Mouse (Mus musculus) CH12.LX (cell line): ENCODE results near the gene Col25a1. TPM values are rescaled to one million over a fixed set of nuclear protein-coding genes. Genes with fewer than 3 reads are reported as not detected.

Experiments
- DNase-seq: peaks from one replicate; pipeline ENCODE4 v3.0.0-alpha.2; 2013; ENCODE audit errors: extremely low read depth
- H3K27ac ChIP-seq: 2 replicates; pipeline ENCODE4 v1.5.1; 2012; ENCODE audit warnings: low read depth, mild to moderate bottlenecking, control low read depth, moderate library complexity; ENCODE audit not compliant: insufficient read depth
- H3K27me3 ChIP-seq: replicated peaks from 2 replicates; pipeline ENCODE3; 2012; ENCODE audit warnings: inconsistent platforms
- H3K36me3 ChIP-seq, 2 experiments: replicated peaks in 1 of 2; 2 replicates each; pipeline versions ENCODE3 to v1.6.1; 2012; ENCODE audit warnings: inconsistent platforms in 1 of 2, low read length in 1 of 2, mild to moderate bottlenecking in 1 of 2, mixed read lengths in 1 of 2, moderate library complexity in 1 of 2; ENCODE audit not compliant: control insufficient read depth in 1 of 2, insufficient read depth in 1 of 2
- H3K4me1 ChIP-seq, 2 experiments: 2 replicates each; pipeline ENCODE4 v1.6.1; 2012; ENCODE audit warnings: inconsistent platforms in 1 of 2, moderate library complexity in 1 of 2; ENCODE audit not compliant: insufficient read depth in 2 of 2, control insufficient read depth in 1 of 2
- H3K4me2 ChIP-seq: 2 replicates; pipeline ENCODE4 v1.6.1; 2012; ENCODE audit warnings: low read depth, mild to moderate bottlenecking, control low read depth; ENCODE audit not compliant: poor library complexity, insufficient read depth, severe bottlenecking
- H3K4me3 ChIP-seq, 3 experiments: fragments of 150-350 bp in 1 of 3; sonication (generic) in 1 of 3; replicated peaks in 1 of 3; 2 replicates each; pipeline versions ENCODE3 to v1.5.1; 2011 to 2012; ENCODE audit warnings: low read depth in 2 of 3, low read length in 2 of 3, mild to moderate bottlenecking in 2 of 3, moderate library complexity in 2 of 3, control low read depth in 1 of 3, improper control_type of control experiment in 1 of 3, inconsistent platforms in 1 of 3, mixed read lengths in 1 of 3; ENCODE audit not compliant: poor library complexity in 1 of 3
- H3K79me2 ChIP-seq: replicated peaks from 2 replicates; pipeline ENCODE4 v1.6.1; 2012; ENCODE audit warnings: mild to moderate bottlenecking, moderate library complexity; ENCODE audit not compliant: control insufficient read depth, poor library complexity, insufficient read depth, severe bottlenecking; ENCODE audit errors: extremely low read depth
- H3K9ac ChIP-seq: 2 replicates; pipeline ENCODE4 v1.6.1; 2012; ENCODE audit warnings: low read depth, mild to moderate bottlenecking, control low read depth, moderate library complexity; ENCODE audit not compliant: insufficient read depth
- H3K9me3 ChIP-seq: replicated peaks from 2 replicates; pipeline ENCODE3; 2012; ENCODE audit warnings: low read length, inconsistent platforms, mixed read lengths
- BHLHE40 ChIP-seq: IDR thresholded peaks from 2 replicates; pipeline ENCODE4 v1.6.1; 2011; ENCODE audit warnings: mild to moderate bottlenecking, low read depth, low read length, improper control_type of control experiment
- CTCF ChIP-seq, 2 experiments: IDR thresholded peaks in 1 of 2; conservative IDR thresholded peaks in 1 of 2; 2 replicates each; pipeline ENCODE4 v1.5.1; 2011 to 2012; ENCODE audit warnings: low read depth in 2 of 2, low read length in 2 of 2, improper control_type of control experiment in 1 of 2, inconsistent platforms in 1 of 2, mild to moderate bottlenecking in 1 of 2, moderate library complexity in 1 of 2
- GABPA ChIP-seq: IDR thresholded peaks from 2 replicates; pipeline ENCODE4 v1.6.1; 2012; ENCODE audit warnings: low read depth, low read length, improper control_type of control experiment, inconsistent platforms; ENCODE audit not compliant: insufficient replicate concordance
- IRF4 ChIP-seq: IDR thresholded peaks from 2 replicates; pipeline ENCODE4 v1.6.1; 2014; ENCODE audit warnings: low read depth, mild to moderate bottlenecking, inconsistent platforms, low read length, improper control_type of control experiment
- MAX ChIP-seq: IDR thresholded peaks from 2 replicates; pipeline ENCODE4 v1.6.1; 2011; ENCODE audit warnings: low read length, improper control_type of control experiment
- MYC ChIP-seq: IDR thresholded peaks from 2 replicates; pipeline ENCODE4 v1.6.1; 2011; ENCODE audit warnings: low read depth, mild to moderate bottlenecking, improper control_type of control experiment, low read length
- NELFE ChIP-seq: IDR thresholded peaks from 2 replicates; pipeline ENCODE4 v1.6.1; 2011; ENCODE audit warnings: low read depth, low read length, improper control_type of control experiment
- PAX5 ChIP-seq: IDR thresholded peaks from 2 replicates; pipeline ENCODE4 v1.6.1; 2012; ENCODE audit warnings: low read length, inconsistent platforms, mixed read lengths
- POLR2AphosphoS2 ChIP-seq: IDR thresholded peaks from 2 replicates; pipeline ENCODE4 v1.6.1; 2011; ENCODE audit warnings: low read depth, low read length, improper control_type of control experiment
- RAD21 ChIP-seq: IDR thresholded peaks from 2 replicates; pipeline ENCODE4 v1.6.1; 2011; ENCODE audit warnings: low read depth, mild to moderate bottlenecking, low read length, improper control_type of control experiment, moderate library complexity
- RCOR1 ChIP-seq: conservative IDR thresholded peaks from 2 replicates; pipeline ENCODE4 v1.6.1; 2012; ENCODE audit warnings: low read depth, mild to moderate bottlenecking, inconsistent platforms, low read length, improper control_type of control experiment
- SMC3 ChIP-seq: IDR thresholded peaks from 2 replicates; pipeline ENCODE4 v1.6.1; 2011; ENCODE audit warnings: low read depth, low read length, improper control_type of control experiment
- TBP ChIP-seq: conservative IDR thresholded peaks from 2 replicates; pipeline ENCODE4 v1.6.1; 2011; ENCODE audit warnings: low read depth, low read length, improper control_type of control experiment
- TCF12 ChIP-seq: IDR thresholded peaks from 2 replicates; pipeline ENCODE4 v1.6.1; 2014; ENCODE audit warnings: low read depth, mild to moderate bottlenecking, inconsistent platforms, low read length, improper control_type of control experiment
- UBTF ChIP-seq: IDR thresholded peaks from 2 replicates; pipeline ENCODE4 v1.6.1; 2012; ENCODE audit warnings: low read depth, mild to moderate bottlenecking, inconsistent platforms, low read length, improper control_type of control experiment, moderate library complexity
- USF2 ChIP-seq: conservative IDR thresholded peaks from 2 replicates; pipeline ENCODE4 v1.6.1; 2011; ENCODE audit warnings: low read depth, low read length, improper control_type of control experiment
- ZC3H11A ChIP-seq: IDR thresholded peaks from 2 replicates; pipeline ENCODE4 v1.6.1; 2012; ENCODE audit warnings: low read depth, mild to moderate bottlenecking, inconsistent platforms, low read length, improper control_type of control experiment
- ZNF384 ChIP-seq: IDR thresholded peaks from 2 replicates; pipeline ENCODE4 v1.6.1; 2012; ENCODE audit warnings: low read depth, low read length, improper control_type of control experiment, inconsistent platforms
- dilution Hi-C: fragments of 300-500 bp; cut with MboI; formaldehyde crosslinking; loops from 2 replicates; pipeline ENCODE4 v1.14.3; 2020; ENCODE audit warnings: low sequenced_read_pairs; ENCODE audit not compliant: extremely low pct_unique_long_range_greater_than_20kb, extremely low pct_ligation_motif_present
- in situ Hi-C: fragments of 300-500 bp; cut with MboI; formaldehyde crosslinking; loops from 3 replicates; pipeline ENCODE4 v1.14.3; 2019; ENCODE audit warnings: low sequenced_read_pairs, low pct_ligation_motif_present, low pct_unique_long_range_greater_than_20kb, mixed read lengths
- polyA plus RNA-seq: library from polyadenylated mRNA; unstranded; fragments of >175 nt; gene quantifications from 2 replicates; pipeline ENCODE4 v1.2.1, GENCODE M21; 2012; ENCODE audit warnings: low read depth; ENCODE audit not compliant: insufficient read length
- total RNA-seq, 2 experiments: library from RNA; depleted of rRNA; stranded (reverse); fragments of 300-350 nt in 1 of 2; fragments of >200 nt in 1 of 2; gene quantifications; 2 replicates each; pipeline ENCODE4 v1.2.3; 2012 to 2014

Col25a1 gene
- total and polyA plus RNA-seq, 3 experiments: not detected

DNA sequence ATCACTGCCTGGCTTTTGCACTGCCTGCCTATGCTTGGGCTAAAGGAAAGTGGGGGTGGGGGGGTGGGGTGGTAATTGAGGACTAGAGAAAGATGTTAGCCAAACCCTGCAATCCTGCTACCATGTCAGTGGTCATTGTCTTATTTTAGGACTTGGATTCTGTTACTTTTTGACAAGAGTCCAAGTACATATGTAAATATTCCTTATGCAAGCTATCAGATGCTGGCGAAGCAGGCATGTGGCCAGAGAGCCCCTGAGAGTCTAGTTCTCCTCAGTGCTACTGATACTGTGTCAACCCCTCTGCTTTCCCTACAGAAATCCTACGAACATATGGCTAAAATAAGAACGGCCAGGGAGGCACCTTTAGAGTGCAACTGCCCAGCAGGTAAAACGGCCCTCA lies 51.1 kb downstream of the Col25a1 start:
- Histone ChIP-seq H3K36me3 (no peaks in the 10 kb centered on the region), H3K9ac (no peak overlapping the region), H3K79me2 (no peaks in the 10 kb centered on the region), H3K27ac (no peak overlapping the region), H3K9me3 (no peaks in the 10 kb centered on the region), H3K4me2 (no peak overlapping the region), H3K4me1 (no peaks in the 10 kb centered on the region), H3K27me3 (no peaks in the 10 kb centered on the region), H3K4me3 (no peak overlapping the region)
- TF ChIP-seq ZC3H11A: no peak
- TF ChIP-seq CTCF (conservative IDR thresholded peaks at IDR 0.05 in 1 of 2, IDR thresholded peaks at IDR 0.05 in 1 of 2; ENCODE audit: low read depth in 2 of 2, low read length in 2 of 2): no peak
- no peak for TF ChIP-seq IRF4
- no peak for TF ChIP-seq RCOR1
- TF ChIP-seq TBP: no peak
- TF ChIP-seq NELFE: no peak
- DNase-seq: no peak
- dilution Hi-C loops (no loop called here), in situ Hi-C loops (no loop called here)

DNA sequence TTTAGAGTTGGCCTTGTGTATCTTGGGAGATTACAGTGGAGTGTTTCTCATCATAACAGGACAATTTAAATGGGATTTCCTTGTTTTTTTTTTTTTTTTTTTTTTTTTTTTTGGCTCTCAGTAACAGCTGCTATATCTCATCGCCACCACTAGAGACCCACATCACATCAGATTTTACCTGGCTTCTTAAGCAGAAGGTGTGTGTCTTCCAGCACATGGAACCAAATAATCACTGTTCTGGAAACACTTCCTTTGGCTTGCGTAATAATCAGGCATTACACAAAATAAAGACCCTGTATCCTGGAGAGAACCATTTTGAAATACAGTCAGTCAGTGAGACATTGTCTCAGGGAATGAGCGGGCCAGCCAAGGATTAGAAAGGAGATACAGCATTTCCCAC lies 53.8 kb downstream of the Col25a1 start:
- no peaks in the 10 kb centered on the region for H3K9me3 ChIP-seq
- H3K27ac ChIP-seq: no peak overlapping the region
- in situ Hi-C loops: no loop called here
- dilution Hi-C loops: no loop called here
- TF ChIP-seq SMC3: peak; percentile 56
- TF ChIP-seq IRF4: no peak
- TF ChIP-seq ZC3H11A: peak; percentile 20; the same call in 1 of the 2 replicates
- 0 out of 2 replicates have a peak, but pooled peaks have one; percentile 38 for TF ChIP-seq MYC
- peak; percentile 16 to 65; a peak in 3 of 4 replicates for TF ChIP-seq CTCF (conservative IDR thresholded peaks at IDR 0.05 in 1 of 2, IDR thresholded peaks at IDR 0.05 in 1 of 2; ENCODE audit: low read depth in 2 of 2, low read length in 2 of 2)
- TF ChIP-seq ZNF384: peak; percentile 98
- no peak for TF ChIP-seq GABPA
- peak; percentile 69 for TF ChIP-seq RAD21
- H3K4me2 ChIP-seq: no peak overlapping the region
- no peak overlapping the region for H3K9ac ChIP-seq
- DNase-seq: peak; percentile 14
- H3K36me3 ChIP-seq: no peaks in the 10 kb centered on the region
- H3K79me2 ChIP-seq: no peaks in the 10 kb centered on the region
- no peaks in the 10 kb centered on the region for H3K4me1 ChIP-seq
- no peaks in the 10 kb centered on the region for H3K27me3 ChIP-seq
- H3K4me3 ChIP-seq: no peak overlapping the region

DNA sequence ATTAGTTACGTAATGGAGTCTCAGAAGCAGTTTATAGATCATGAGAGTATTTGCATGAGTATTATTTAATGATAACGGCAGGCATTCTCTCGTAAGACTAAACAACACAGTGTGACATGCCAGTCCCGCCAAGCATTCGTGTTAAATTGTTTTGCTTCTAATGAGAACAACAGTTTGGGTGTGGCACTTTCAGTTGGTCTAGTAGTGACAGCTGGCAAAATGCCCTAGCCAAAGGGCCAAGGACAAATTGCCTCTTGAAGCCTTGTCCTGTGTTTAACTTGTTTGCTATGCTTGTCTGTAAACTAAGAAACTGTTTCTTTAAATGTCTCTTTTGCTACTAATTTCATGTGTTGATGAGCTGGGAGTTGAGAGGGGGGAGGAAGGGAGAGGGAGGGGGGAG lies 56.3 kb downstream of the Col25a1 start:
- no peak for DNase-seq
- TF ChIP-seq USF2 (no peak), TCF12 (no peak), BHLHE40 (no peak), MYC (no peak), PAX5 (no peak), MAX (no peak), RCOR1 (no peak), NELFE (no peak), UBTF (no peak), CTCF (conservative IDR thresholded peaks at IDR 0.05 in 1 of 2, IDR thresholded peaks at IDR 0.05 in 1 of 2; ENCODE audit: low read depth in 2 of 2, low read length in 2 of 2) (no peak), POLR2AphosphoS2 (no peak), GABPA (no peak)
- no peak overlapping the region for H3K27ac ChIP-seq
- no peaks in the 10 kb centered on the region for H3K36me3 ChIP-seq
- in situ Hi-C loops (no loop called here), dilution Hi-C loops (no loop called here)
- no peaks in the 10 kb centered on the region for H3K79me2 ChIP-seq
- H3K4me1 ChIP-seq: no peaks in the 10 kb centered on the region
- H3K4me3 ChIP-seq: no peak overlapping the region
- H3K27me3 ChIP-seq: no peaks in the 10 kb centered on the region
- no peaks in the 10 kb centered on the region for H3K9me3 ChIP-seq
- no peak overlapping the region for H3K4me2 ChIP-seq
- H3K9ac ChIP-seq: no peak overlapping the region
